Mouse (Mus musculus) hindbrain, embryonic 13.5 days (tissue): ENCODE data around the gene Sugp1. TPM values are rescaled to one million over a fixed set of nuclear protein-coding genes. Genes with fewer than 3 reads are reported as not detected.
A peak's percentile ranks its signal among the peaks of the same experiment; 100 is the strongest.

Experiments used
- ATAC-seq: fragments of 200-750 bp; cut with Nextera tagmentation; 2 replicates; pipeline ENCODE4 v1.8.0; 2017; ENCODE audit warnings: moderate TSS enrichment; ENCODE audit not compliant: low FRiP score
- H3K27ac ChIP-seq: fragments of 300-500 bp; sonication (generic); 2 replicates; pipeline ENCODE4 v1.5.1; 2015; ENCODE audit warnings: inconsistent platforms, mild to moderate bottlenecking, moderate library complexity
- H3K27me3 ChIP-seq: fragments of 300-500 bp; sonication (generic); 2 replicates; pipeline ENCODE4 v1.6.1; 2015; ENCODE audit warnings: mild to moderate bottlenecking, inconsistent platforms
- H3K36me3 ChIP-seq: fragments of 300-500 bp; sonication (generic); 2 replicates; pipeline ENCODE4 v1.6.1; 2015; ENCODE audit warnings: mild to moderate bottlenecking, inconsistent platforms
- H3K4me1 ChIP-seq: fragments of 300-500 bp; sonication (generic); replicated peaks from 2 replicates; pipeline ENCODE4 v1.6.1; 2015; ENCODE audit warnings: inconsistent platforms
- H3K4me2 ChIP-seq: fragments of 300-500 bp; sonication (generic); 2 replicates; pipeline ENCODE4 v1.6.1; 2015; ENCODE audit warnings: inconsistent platforms, mild to moderate bottlenecking, moderate library complexity
- H3K4me3 ChIP-seq: fragments of 300-500 bp; sonication (generic); 2 replicates; pipeline ENCODE4 v1.5.1; 2015; ENCODE audit warnings: mild to moderate bottlenecking, inconsistent platforms
- H3K9ac ChIP-seq: fragments of 300-500 bp; sonication (generic); 2 replicates; pipeline ENCODE4 v1.6.1; 2015; ENCODE audit warnings: mild to moderate bottlenecking, inconsistent platforms
- H3K9me3 ChIP-seq: fragments of 300-500 bp; sonication (generic); 2 replicates; pipeline ENCODE4 v1.6.1; 2016; ENCODE audit warnings: inconsistent platforms
- WGBS: fragments of 180-500 bp; shearing (Covaris S2); methylation state at CpG from one replicate; pipeline ENCODE4 v1.1.7; 2015; 5-methylcytosine and 5-hydroxymethylcytosine counted together
- polyA plus RNA-seq: library from polyadenylated mRNA; unstranded; fragments of >200 nt; fragmentation: Nextera tagmentation; extraction: Ambion mirVana; gene quantifications from 2 replicates; pipeline ENCODE4 v1.2.1, GENCODE M21; 2015

The Sugp1 gene
- polyA plus RNA-seq, 1 experiment from 2014 or later: 61.0 TPM

DNA sequence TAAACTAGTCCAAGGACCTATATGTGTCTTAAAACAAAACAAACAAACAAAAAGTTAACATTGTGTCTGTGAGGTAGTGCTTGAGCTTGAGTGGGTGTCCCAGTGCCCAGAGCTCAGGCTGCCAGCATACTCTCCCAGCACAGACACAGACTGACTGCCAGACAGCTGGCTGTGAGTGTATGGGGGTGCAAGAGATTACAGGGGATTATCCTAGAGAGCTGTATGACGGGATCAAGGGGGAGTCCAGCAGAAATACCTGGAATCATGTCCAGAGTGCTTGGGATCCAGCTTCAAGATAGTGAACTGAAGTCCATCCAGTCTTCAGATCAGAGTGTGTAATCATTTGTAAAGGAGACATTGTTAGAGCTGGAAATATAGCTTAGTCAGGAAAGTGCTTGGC is 15.1 kb downstream of the Sugp1 start:
- Histone ChIP-seq H3K36me3 (peaks cover 93% of the 10 kb centered on the region), H3K27ac (no peak overlapping the region), H3K27me3 (no peaks in the 10 kb centered on the region), H3K4me3 (no peak overlapping the region), H3K4me1 (no peaks in the 10 kb centered on the region), H3K4me2 (no peak overlapping the region), H3K9me3 (no peaks in the 10 kb centered on the region), H3K9ac (no peak overlapping the region)
- ATAC-seq: no peak
- 97% methylated on average over 1 of the region's 1 CpGs for WGBS

DNA sequence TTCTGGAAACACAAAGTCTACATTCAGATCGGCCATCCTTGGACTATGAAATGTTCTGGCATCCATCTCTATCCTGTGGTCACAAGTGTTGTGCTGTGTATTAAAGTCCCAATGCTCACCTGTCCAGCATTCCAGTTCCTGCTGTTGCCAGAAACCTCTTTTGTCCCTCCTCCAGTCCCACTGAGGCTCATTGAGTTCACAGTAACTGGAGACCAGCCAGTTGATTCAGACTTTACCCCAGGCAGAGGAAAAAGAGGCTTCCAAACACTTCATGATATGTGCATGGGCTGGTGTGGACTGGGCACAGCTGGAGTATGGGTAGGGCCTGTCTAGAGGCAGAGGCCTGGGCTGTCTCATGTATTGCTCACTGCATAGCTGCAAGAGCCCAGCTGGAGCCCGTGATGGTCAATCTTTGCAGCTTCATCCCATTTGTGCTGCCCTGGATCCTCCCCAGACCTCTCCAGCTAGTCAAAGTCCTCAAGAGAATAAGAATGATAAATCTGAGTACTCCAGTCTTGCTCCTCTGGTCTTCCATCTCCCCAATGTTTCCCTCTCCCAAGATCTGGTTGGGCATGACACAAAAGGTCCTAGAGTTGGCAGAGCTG is 29.3 kb downstream of the Sugp1 start:
- Histone ChIP-seq H3K27me3 (peaks cover 11% of the 10 kb centered on the region; the same call in 1 of the 2 replicates), H3K4me3 (no peak overlapping the region), H3K4me1 (no peaks in the 10 kb centered on the region), H3K9me3 (no peaks in the 10 kb centered on the region), H3K4me2 (no peak overlapping the region), H3K9ac (0 out of 2 replicates have a peak overlapping the region, but pooled peaks have one; percentile 2), H3K36me3 (peaks cover 55% of the 10 kb centered on the region), H3K27ac (no peak overlapping the region)
- no peak for ATAC-seq
- 88% methylated on average over 2 of the region's 2 CpGs for WGBS

GRCm38 (mm10) chr8:70072441-70073069 is 29.9 kb downstream of the Sugp1 start, which contains the start of gene Tm6sf2:
Gene Tm6sf2 (plus strand): TSS chr8:70072924.
- no peak within 1 kb of the TSS for H3K27ac ChIP-seq
- 18% methylated on average over 20 of the region's 27 CpGs for WGBS

GRCm38 (mm10) chr8:70073120-70073519 is 30.5 kb downstream of the Sugp1 start:
- Histone ChIP-seq H3K4me3 (no peak overlapping the region), H3K27me3 (peaks cover 11% of the 10 kb centered on the region; the same call in 1 of the 2 replicates), H3K4me2 (no peak overlapping the region), H3K4me1 (no peaks in the 10 kb centered on the region), H3K36me3 (peaks cover 52% of the 10 kb centered on the region), H3K9me3 (no peaks in the 10 kb centered on the region), H3K27ac (no peak overlapping the region), H3K9ac (no peak overlapping the region)
- 58% methylated on average over 8 of the region's 8 CpGs for WGBS
- no peak for ATAC-seq

More at GRCm38 (mm10) chr8:70072441-70073069, 29.9 kb downstream of the Sugp1 start, which contains the start of gene Tm6sf2:
- Histone ChIP-seq H3K4me1 (no peaks in the 10 kb centered on the region), H3K9me3 (no peaks in the 10 kb centered on the region), H3K4me3 (no peak within 1 kb of the TSS), H3K4me2 (0 out of 2 replicates have a peak within 1 kb of the TSS, but pooled peaks have one; percentile 17), H3K9ac (0 out of 2 replicates have a peak within 1 kb of the TSS, but pooled peaks have one; percentile 2), H3K36me3 (peaks cover 52% of the 10 kb centered on the region), H3K27me3 (peaks cover 11% of the 10 kb centered on the region; the same call in 1 of the 2 replicates)
- ATAC-seq: peak; percentile 69

DNA sequence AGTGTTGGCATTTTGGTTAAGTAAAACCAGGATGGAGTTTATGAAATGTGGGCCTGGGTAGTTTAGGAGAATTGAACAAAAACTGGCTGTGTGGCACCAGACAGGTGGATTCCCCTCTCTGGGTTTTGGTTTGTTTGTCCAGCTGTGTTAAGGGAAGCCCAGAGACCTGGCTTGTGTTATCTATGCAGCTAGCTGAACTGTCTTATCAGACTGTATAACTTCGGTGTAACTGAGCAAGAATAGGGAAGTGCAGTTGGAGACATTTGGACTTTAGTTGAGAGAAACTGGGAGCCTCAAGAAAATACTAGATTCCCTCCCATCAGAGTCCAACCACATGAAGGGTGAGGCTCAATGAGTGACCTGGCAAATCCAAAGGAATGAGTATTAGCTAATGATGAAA is 31.1 kb downstream of the Sugp1 start:
- peaks cover 11% of the 10 kb centered on the region; the same call in 1 of the 2 replicates for H3K27me3 ChIP-seq
- peaks cover 52% of the 10 kb centered on the region for H3K36me3 ChIP-seq
- no peak for ATAC-seq
- WGBS: 95% methylated on average over 1 of the region's 1 CpGs
- no peak overlapping the region for H3K9ac ChIP-seq
- no peak overlapping the region for H3K4me3 ChIP-seq
- no peak overlapping the region for H3K4me2 ChIP-seq
- H3K9me3 ChIP-seq: no peaks in the 10 kb centered on the region
- no peaks in the 10 kb centered on the region for H3K4me1 ChIP-seq
- H3K27ac ChIP-seq: no peak overlapping the region

GRCm38 (mm10) chr8:70081976-70082375 is 39.4 kb downstream of the Sugp1 start:
- Histone ChIP-seq H3K9me3 (no peaks in the 10 kb centered on the region), H3K9ac (no peak overlapping the region), H3K27ac (no peak overlapping the region), H3K4me2 (no peak overlapping the region), H3K4me3 (no peak overlapping the region), H3K4me1 (peaks cover 28% of the 10 kb centered on the region), H3K27me3 (peaks cover 61% of the 10 kb centered on the region), H3K36me3 (peaks cover 31% of the 10 kb centered on the region)
- 98% methylated on average over 2 of the region's 2 CpGs for WGBS
- ATAC-seq: no peak

- Histone ChIP-seq H3K4me2 (peak within 1 kb of the TSS; percentile 82), H3K36me3 (peaks cover 20% of the 10 kb centered on the region), H3K4me3 (peak within 1 kb of the TSS; percentile 48), H3K27ac (no peak within 1 kb of the TSS), H3K4me1 (peaks cover 41% of the 10 kb centered on the region), H3K9me3 (no peaks in the 10 kb centered on the region), H3K9ac (peak within 1 kb of the TSS; percentile 70), H3K27me3 (peaks cover 74% of the 10 kb centered on the region)
- WGBS: 2% methylated on average over 26 of the region's 26 CpGs
- ATAC-seq: no peak
These were observed 40.7 kb downstream of the Sugp1 start, which contains the start of gene Hapln4 for GRCm38 (mm10) chr8:70083285-70083684. Gene Hapln4 (plus strand): TSS chr8:70083457.

DNA sequence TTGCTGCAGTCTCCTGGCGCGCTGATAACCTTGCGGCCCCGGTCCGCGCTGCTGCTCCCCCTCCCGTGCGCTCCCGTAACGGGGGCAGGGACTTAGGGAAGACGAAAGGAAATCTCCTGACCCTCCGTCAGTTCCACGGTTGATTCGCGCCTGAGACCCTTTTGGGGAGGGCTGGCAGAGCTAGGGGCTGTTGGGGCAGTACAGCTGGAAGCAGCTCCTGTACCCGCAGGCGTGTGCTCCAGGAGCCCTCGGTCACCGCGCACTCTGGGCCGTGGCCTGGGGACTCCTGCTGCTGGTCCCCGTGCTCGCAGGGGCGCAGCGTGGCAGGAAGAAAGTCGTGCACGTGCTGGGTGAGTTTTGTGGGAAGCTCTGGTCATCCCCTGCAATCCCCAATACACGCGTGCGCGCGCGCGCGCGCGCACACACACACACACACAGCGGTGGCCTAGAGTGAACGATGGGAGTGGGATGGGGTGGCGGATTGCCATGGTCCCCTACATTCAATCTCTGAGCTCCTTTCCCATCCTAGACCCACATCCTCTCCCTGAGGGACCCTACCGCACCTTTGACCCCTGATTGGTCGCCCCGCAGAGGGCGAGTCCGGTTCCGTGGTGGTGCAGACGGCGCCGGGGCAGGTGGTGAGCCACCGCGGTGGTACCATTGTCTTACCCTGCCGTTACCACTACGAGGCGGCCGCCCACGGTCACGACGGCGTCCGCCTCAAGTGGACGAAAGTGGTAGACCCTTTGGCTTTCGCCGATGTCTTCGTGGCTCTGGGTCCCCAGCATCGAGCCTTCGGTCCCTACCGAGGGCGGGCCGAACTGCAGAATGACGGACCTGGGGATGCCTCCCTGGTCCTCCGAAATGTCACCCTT is 41.8 kb downstream of the Sugp1 start:
- WGBS: 1% methylated on average over 69 of the region's 71 CpGs

GRCm38 (mm10) chr8:70086151-70086550 is 43.5 kb downstream of the Sugp1 start:
- H3K9ac ChIP-seq: no peak overlapping the region
- peaks cover 63% of the 10 kb centered on the region for H3K4me1 ChIP-seq
- H3K27me3 ChIP-seq: peaks cover 93% of the 10 kb centered on the region
- WGBS: 54% methylated on average over 1 of the region's 1 CpGs
- H3K4me2 ChIP-seq: no peak overlapping the region
- H3K27ac ChIP-seq: no peak overlapping the region
- no peaks in the 10 kb centered on the region for H3K9me3 ChIP-seq
- H3K36me3 ChIP-seq: no peaks in the 10 kb centered on the region
- H3K4me3 ChIP-seq: no peak overlapping the region
- ATAC-seq: no peak

More for the DNA sequence above, 41.8 kb downstream of the Sugp1 start:
- Histone ChIP-seq H3K27ac (no peak overlapping the region), H3K27me3 (peaks cover 85% of the 10 kb centered on the region), H3K9ac (peak overlapping the region; percentile 70), H3K4me3 (peak overlapping the region; percentile 48), H3K4me1 (peaks cover 50% of the 10 kb centered on the region), H3K9me3 (no peaks in the 10 kb centered on the region), H3K36me3 (peaks cover 9% of the 10 kb centered on the region), H3K4me2 (peak overlapping the region; percentile 82)
- ATAC-seq: 0 out of 2 replicates have a peak, but pooled peaks have one; percentile 6

GRCm38 (mm10) chr8:70087237-70087636 is 44.6 kb downstream of the Sugp1 start:
- Histone ChIP-seq H3K9ac (no peak overlapping the region), H3K4me3 (no peak overlapping the region), H3K27me3 (peaks cover 82% of the 10 kb centered on the region), H3K9me3 (no peaks in the 10 kb centered on the region), H3K4me1 (peaks cover 63% of the 10 kb centered on the region), H3K27ac (no peak overlapping the region), H3K36me3 (no peaks in the 10 kb centered on the region), H3K4me2 (no peak overlapping the region)
- 6% methylated on average over 7 of the region's 7 CpGs for WGBS
- ATAC-seq: peak; percentile 6; the same call in 1 of the 2 replicates

DNA sequence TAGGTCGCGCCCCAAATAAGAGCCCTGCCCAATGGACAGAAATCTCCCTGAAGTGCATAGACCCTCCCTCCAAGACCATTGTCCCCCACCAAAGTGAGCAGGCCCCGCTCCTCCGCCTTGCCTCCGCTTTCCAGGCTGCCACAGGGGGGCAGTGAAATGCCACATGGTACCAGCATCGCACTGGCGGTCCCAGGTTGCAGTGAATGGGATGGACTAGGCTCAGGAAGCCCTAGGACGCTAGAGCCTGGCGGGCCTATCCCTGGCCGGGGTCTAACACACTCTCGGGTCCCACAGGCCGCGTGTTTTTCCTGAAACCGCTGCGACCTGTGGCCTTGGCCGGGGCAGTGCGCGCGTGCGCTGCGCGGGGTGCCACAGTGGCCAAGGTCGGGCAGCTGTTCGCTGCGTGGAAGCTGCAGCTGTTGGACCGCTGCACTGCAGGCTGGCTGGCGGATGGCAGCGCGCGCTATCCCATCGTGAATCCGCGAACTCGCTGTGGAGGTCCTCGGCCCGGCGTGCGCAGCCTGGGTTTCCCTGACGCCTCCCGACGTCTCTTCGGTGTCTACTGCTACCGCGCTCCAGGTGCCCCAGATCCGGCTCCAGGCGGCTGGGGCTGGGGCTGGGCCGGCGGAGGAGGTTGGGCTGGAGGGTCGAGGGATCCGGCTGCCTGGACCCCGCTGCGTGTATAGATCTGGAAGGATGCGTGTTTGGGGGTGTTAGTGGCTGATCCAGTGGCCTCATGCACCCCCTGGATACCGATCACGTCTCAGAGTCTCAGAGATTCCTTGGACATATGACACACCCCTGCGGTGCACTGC is 45.4 kb downstream of the Sugp1 start:
- no peaks in the 10 kb centered on the region for H3K9me3 ChIP-seq
- H3K4me1 ChIP-seq: peaks cover 62% of the 10 kb centered on the region
- 0 out of 2 replicates have a peak, but pooled peaks cover 3% of the 10 kb centered on the region for H3K36me3 ChIP-seq
- H3K4me3 ChIP-seq: peak overlapping the region; percentile 45
- peaks cover 74% of the 10 kb centered on the region for H3K27me3 ChIP-seq
- 5% methylated on average over 56 of the region's 56 CpGs for WGBS
- ATAC-seq: peak; percentile 71
- peak overlapping the region; percentile 70 for H3K9ac ChIP-seq
- no peak overlapping the region for H3K27ac ChIP-seq
- H3K4me2 ChIP-seq: peak overlapping the region; percentile 81
